Mouse (Mus musculus) layer of hippocampus, adult 11-12 months (tissue): ENCODE results near the gene Gm5483.
"Not testable (repeated sequence)": the region's sequence is repeated elsewhere in the genome, so short reads cannot be mapped to it uniquely, and the experiment has no call there.

ENCODE experiments used
- DNase-seq: peaks from one replicate; pipeline ENCODE4 v3.0.0; 2022; ENCODE audit warnings: low spot score

Gm5483 gene

GRCm38 (mm10) chr16:36183912-36184311, at the start of gene Gm5483:
Gm5483 (plus strand) TSS chr16:36184212.
- not testable (repeated sequence) for DNase-seq

DNA sequence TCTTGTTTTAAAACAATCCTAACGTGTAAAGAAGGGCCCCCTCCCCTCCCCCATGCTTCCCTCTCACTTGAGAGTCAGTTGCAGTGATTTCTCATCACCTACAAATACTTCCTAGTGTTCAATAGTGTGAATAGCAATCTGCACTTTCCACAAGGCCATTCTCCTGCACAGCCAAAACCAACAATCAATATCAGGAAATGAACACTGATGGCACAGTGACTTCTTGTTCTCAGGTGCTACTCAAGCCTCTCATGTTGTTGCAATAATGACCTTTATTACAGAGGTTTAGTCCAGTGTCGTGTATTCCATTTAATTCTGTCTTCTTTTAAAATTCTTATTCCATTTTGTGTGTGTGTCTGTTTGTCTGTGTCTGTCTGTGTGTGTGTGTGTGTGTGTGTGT, 45.8 kb upstream of the Gm5483 start:
- DNase-seq, result no peak

DNA sequence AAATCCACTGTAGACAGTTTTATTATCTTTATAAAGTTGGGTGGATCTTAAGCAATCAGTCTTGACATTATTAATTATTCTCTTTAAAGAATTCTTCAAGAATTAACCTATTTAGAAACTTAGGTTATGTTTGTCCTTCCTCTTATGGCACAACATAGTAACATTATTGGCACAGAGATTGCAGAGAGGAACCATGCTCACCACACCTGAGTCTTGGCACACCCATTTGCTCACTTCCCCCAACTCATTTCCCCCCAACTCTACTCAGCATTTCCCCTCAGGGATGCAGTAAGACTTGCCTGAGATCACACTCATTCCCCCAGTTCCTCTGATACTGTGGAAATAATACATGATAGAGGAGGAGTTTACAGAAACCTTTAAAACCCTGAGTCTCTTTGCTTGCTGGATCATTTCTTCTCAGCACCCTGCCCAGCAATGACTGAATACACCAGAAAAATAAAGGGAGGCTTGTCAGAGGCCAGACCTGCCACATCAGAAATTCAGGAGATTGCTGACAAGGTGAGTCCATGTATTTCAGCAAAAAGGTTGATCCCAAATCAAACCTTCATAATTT, 27.5 kb upstream of the Gm5483 start, which contains the start of gene Stfa2l1:
Gene Stfa2l1 (plus strand): TSS at position 410 of the 574 bp plus-strand sequence.
- DNase-seq, result no peak

- DNase-seq, result not testable (repeated sequence)
These were observed 16.2 kb upstream of the Gm5483 start for GRCm38 (mm10) chr16:36167841-36168240.

DNA sequence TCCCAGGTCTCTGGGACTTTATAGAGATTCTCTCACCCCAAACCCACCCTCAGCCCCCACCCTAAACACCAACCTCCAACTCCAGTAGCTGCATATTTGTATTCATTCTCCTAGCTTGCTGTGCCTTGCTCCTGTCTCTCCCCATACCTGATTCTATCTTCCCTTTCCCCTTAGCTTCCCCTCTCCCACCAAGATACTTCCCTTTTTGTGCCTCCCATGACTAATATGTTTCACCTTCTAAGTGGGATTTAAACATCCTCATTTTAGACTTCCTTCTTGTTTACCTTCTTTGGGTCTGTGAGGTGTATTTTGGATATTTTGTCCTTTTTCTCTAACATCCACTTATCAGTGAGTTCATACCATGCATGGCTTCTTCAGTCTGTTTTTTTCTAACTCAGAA, 7.9 kb upstream of the Gm5483 start:
- DNase-seq, result no peak

DNA sequence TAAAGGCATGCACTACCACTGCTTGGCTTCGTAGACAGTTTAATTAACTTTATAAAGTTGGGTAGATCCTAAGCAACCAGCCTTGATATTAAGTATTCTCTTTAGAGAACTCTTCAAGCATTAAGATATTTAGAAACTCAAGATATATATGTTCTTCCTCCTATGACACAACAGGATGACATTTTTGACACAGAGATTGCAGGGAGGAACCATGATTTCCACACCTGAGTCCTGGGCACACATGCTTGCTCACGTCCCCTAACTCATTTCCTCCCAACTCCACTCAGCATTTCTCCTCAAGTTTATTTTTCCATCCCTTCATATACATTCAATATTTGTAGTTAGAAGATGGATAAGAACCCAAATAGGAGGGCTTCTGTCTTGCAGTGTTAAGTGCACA, 4.1 kb upstream of the Gm5483 start:
- DNase-seq, result no peak

DNA sequence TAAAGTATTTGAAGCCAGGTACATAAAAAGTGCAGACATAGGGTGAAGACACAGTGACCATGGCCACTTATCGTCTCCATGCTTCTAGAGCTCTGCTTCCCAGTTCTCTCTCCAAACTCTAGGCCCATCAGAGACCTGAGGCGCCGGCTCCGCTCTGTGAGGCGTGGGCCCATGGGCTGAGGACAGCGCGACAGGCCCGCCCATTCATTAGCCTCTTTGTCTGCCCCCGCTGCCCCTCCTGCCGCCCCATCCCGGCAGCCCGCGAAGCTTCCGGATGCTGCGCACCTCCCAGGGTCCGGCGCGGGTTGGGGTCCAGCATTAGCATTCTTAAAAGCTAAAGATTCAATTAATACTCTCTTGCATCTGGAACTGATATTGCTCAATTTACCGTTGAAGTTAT, 15.2 kb downstream of the Gm5483 start:
- no peak for DNase-seq

GRCm38 (mm10) chr16:36203846-36204245, 19.8 kb downstream of the Gm5483 start:
- DNase-seq, result no peak

GRCm38 (mm10) chr16:36205684-36206083, 21.7 kb downstream of the Gm5483 start:
- DNase-seq, result not testable (repeated sequence)

DNA sequence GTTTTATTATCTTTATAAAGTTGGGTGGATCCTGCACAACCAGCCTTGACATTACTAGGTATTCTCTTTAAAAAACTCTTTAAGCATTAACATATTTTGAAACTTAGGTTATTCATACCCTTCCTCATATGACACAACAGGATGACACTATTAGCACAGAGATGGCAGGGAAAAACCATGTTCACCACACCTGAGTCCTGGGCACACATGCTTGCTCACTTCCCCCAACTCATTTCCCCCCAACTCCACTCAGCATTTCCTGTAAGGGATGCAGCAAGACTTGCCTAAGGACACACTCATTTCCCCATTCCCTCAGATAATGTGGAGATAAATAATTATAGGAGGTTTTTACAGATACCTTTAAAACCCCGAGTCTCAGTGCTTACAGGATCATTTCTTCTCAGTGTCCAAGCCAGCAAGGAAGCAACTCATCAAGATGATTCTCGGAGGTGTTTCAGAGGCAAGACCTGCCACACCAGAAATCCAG, 26.0 kb downstream of the Gm5483 start, which contains the start of gene Gm5416:
Gene Gm5416 (plus strand): TSS at position 437 of the 487 bp plus-strand sequence.
- DNase-seq, result no peak

DNA sequence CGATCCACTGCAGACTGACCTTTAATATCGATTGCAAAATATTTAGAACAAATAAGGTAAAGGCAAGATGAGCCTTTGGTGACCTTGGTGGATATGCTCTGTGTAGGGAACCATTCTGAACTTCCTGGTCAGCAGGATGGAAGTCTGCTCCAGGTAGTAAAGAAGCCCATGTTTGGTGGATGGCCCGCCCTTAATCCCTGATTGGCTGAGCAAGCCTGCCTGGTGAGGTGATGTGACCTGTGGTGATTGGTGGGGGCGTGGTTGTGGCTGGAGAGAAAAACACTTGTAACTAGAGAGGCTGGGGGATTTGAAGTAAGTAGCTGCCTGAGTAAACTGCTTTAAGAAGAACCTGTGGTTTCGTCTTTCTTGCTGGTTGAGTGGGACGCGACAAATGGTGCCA, 37.2 kb downstream of the Gm5483 start, which contains the start of gene 2010005H15Rik:
Gene 2010005H15Rik (plus strand): TSS at position 301 of the 400 bp plus-strand sequence.
- DNase-seq, result not testable (repeated sequence)
